Mouse (Mus musculus) thymus, postnatal 14 days (tissue): ENCODE results near the gene Mmd.

Source experiments
- DNase-seq: peaks from one replicate; pipeline ENCODE4 v3.0.0; 2021

The Mmd gene

DNA sequence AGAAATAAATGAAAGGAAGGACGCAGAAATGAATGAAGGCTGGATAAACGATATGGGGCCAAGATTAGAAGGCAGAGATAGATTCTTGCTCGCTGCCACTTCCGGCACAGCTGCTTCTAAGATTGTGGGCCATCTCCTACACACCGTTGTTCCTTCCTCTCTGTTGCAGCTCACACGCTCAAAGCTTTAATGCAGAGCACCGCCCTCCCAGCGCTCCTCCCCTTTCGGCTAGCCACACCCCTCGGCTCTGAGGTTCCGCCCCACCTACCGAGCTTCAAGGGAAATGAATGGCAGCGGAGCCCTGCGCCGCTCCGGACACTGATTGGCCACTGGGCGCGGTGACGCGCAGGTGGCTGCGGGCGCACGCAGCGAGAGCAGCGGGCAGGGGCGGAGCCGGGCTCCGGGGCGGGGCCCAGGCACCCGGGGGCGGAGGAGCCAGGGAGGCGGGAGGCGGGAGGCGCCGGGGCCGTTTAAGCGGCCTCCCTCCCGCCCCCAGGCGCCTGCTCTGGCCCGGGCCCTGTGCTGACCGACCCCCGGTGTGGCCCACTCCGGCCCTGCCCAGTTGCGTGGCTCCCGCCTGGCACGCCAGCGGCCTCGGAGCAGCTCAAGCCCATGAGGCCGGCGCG is at the start of gene Mmd:
TSS of gene Mmd (plus strand) at position 432 of the 626 bp plus-strand sequence.
- peak; percentile 99 for DNase-seq

- DNase-seq: no peak
Observed at GRCm38 (mm10) chr11:90200826-90201225, 48.4 kb upstream of the Mmd start.

- DNase-seq: no peak
Observed at GRCm38 (mm10) chr11:90214246-90214645, 35.0 kb upstream of the Mmd start.

DNA sequence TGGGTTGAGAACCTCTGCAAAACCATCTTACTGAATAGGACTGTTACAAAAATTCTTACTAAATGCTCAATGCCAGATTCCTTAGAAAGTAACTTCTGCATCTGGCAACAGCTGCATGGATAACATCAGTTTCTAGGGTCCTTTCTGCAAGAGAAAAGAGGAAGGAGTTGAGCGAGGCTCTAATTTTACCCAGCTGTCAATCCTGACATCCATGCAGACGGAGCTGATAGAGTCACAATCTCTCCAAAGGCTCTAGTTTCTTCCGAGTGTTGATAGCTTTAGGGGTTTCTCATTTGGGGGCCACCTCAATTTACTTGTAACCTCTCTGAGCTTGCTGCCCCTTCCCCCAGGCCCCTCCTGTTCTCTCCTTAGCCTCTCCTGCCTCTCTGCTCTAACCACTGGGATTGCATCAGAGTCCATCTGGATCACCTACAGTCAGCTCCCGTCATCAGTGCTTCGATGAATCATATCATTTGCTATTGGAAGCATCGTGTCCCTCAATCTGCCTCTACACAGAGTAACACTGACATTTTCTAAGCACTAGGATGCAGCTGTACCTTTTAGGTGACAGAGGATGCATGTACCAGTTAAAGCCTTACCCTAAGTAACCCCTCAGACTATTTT is 29.1 kb upstream of the Mmd start:
- no peak for DNase-seq

DNA sequence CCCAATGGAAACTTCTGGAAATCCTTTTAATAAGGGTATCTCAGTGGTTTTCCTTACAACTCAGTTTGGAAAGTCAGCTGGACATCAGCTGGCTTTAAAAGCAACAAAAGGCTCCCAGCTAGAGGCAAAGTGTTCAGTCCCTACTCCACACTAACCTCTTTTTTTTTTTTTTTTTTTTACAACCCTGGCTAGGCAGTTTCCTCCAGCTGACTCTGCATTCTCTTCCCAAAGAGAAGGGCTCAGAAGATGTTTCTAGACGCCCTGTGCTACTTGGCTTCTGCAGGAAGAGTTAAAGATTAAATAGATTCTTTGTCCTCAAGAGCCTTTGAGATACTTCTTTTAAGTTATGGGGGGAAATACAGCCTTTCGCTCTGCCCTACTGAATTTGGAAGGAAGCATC is 28.5 kb upstream of the Mmd start:
- DNase-seq: no peak

- no peak for DNase-seq
Observed at GRCm38 (mm10) chr11:90224914-90225470, 24.3 kb upstream of the Mmd start.

DNA sequence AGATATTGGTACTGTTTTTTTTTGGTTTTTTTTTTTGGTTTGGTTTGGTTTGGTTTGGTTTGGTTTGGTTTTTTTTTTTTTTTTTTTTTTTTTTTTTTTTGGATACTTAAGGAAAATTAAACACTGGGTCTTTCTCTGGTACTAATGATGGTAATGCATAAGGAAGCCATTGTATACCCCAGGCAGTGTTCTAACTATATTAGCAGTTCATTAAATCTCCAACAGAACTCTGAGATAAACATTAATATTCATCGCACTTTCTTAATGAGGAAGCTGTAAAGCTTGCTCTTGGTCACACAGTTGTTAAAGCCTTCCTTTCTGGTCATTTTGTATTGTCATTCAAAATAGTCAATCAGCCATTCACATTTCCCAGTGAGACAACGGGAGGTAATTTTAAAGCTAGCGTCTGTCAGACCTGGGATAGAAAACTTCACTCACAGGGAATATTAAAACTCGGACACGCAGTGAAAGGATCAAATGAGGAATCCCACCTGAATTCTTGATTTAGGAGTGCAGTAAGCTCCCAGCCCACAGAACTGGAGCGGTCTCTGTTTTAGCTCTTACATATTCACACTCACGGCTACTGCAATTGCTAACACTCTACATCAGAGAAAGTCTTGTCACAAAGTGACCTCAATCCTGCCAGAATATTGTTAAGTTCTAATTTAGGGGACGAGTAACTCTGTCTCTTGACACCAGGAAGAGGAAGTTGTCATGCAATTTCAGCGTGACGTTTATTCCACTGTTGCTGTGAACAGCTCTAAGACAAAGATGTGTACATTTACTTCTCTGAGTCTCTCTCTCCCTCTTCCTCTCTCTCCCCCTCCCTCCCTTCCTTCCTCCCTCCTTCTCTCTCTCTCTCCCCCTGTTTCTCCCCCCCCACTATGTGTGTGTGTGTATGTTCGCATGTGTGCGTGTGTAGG is 22.0 kb upstream of the Mmd start:
- DNase-seq: no peak

DNA sequence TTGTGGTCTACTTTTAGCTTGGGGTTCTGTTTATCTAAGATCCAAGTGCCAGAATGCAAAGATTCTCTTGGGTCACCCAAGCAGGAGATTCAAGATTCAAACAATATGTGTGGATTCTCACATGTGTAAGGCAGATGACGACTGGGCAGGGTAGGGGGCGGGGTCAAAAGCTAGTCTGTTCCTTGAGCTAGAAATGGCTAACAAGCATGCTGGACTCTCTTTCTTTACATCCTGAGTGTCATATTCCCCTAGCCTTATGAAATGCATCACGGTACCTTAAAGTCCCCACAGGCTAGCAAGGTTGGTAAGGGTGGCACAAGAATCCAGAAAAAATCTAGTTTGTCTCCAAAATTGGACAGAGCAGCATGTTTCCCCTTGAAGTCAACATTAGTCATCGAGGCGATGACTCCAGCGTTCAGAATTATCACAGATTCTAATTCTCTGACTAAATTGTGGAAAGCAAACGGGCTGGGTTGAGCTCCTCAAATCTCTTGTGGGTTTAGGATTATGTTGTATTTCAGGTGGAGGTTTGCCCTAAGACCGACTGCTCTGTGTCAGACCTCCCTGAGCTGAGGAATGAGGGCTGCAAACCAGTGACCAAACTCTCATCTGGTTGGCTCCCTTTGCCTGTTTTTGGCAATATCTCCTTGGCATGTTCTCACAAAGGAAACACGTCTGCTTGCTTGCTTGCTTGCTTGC is 20.9 kb upstream of the Mmd start:
- no peak for DNase-seq

DNA sequence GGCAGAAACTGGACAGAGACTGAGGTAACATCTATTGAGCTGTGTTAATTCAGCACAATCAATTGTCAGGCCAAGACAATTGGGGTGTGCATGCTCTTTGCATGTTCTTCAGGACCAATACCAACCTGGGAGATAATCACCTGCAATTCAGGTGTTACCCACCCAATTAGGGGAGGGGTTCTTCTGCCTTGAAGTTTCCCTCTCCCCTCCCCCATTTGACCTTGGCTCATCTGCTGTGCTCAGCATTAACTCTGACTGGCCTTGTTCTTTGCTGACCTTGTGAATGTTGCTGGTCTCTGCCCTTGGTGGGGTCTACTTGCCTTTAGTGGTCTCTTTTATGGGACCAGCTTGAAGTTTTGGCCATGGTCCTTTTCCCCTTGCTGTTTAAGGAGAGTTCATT is 19.5 kb upstream of the Mmd start:
- DNase-seq: no peak

GRCm38 (mm10) chr11:90230671-90231070 is 18.6 kb upstream of the Mmd start:
- no peak for DNase-seq

DNA sequence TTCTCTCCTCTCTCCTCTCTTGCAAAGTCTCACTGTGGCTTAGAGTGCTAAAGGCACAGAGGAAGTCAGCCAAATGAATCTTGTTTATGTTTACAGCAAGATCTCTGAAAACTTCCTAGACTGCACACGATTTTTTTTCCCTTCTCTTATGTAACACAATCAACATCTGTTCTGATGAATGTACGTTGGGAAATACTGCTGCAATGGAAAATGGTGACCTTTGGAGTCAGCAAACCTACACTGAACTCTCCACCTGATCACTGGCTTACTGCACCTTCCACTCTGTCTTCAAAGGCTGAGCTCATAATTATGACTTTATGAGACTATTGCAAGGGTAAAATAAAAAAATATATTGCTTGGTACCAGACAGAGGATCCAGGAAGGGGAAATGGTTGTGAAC is 17.6 kb upstream of the Mmd start:
- no peak for DNase-seq

DNA sequence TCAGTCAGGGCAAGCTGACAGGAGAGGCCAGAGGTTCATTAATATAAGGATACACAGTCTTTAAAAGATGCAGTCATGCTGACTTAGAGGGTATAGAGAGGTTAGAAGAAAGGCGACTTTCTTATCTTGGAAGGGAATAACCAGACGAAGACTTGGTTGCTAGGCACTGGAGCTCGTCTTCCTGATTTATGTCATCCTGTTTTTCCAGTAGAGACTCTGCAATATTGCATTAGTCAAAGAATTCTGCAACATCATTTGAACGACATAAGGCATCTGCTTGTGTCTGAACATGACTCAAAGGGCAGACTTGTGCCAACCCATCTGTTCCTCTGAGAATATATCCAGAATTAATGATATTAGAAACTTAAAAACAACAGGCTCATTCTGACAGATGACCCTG is 16.6 kb upstream of the Mmd start:
- DNase-seq: no peak

DNA sequence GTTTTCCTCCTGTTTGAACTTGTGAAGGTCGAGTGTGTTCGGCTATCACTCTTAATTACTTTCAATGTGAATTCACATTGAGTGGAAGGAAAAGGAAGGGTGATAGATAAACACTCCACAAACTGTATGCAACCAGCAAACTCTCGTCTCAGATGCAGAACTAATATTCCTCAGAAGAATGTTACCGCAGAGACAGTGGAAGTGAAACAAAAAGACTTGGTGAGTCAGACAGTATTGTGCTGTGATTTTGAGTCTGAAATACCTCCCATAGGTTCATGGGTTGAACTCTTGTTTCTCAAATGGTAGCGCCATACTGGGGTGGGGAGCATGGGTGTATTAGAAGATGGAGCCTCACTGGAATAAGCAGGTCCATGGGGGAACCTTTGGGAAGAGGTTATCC is 14.0 kb upstream of the Mmd start:
- no peak for DNase-seq

DNA sequence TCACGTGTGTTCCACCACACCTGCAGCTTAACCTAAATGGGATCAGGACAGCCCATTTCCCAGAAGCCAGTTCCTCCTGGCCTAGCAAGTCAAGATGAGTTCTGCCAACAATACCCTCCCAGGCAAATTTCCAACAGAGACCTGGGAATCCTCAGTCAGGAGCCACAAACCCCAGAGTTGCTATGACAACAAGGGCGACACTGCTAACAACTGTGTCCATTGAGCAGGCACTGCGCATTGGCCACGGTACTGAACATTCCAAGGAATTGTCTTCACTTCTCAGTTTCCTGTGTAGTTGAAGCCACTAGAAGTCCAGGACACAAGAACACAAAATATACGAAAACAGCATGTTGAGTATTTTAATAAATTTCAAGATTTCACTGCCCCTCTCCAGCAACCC is 11.6 kb upstream of the Mmd start:
- DNase-seq: no peak

DNA sequence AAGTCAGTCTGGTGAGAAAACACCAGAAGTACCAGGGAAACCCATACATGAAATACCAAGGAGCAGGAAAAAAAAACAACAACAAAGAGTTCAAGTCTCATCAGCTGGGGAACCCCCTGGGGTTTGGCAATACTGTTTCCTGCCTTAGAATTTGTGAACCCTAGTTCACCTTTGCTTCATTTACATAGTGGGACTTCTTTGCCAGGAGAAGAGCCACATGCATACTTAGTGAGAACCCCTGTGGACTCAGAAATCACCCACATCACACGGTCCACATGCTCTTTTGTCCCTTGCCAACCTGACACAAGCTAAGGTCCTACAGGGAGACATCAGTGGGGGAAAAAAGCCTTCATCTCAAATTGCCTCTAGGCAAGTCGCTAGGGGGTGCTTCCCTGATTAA is 10.6 kb upstream of the Mmd start:
- DNase-seq: no peak

- no peak for DNase-seq
Observed at GRCm38 (mm10) chr11:90240652-90241330, 8.5 kb upstream of the Mmd start.

DNA sequence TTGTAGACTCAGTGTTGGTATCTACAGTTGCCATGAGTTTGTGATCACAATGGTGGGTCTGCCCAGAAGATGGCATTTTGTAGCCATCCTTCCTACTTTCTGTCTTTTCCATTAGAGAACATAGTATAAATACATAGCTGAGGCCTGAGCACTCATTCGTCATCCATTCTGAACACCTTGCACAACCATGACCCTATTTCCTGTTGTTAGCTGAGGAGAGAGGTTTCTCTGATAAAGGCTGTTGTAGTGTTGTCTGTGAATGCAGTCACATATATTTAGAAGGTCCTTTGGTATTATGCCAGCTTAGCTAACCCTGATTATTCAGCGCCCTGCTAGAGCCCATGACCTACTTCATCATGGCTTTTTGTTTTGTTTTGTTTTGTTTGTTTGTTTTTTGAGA is 7.4 kb upstream of the Mmd start:
- DNase-seq: no peak

DNA sequence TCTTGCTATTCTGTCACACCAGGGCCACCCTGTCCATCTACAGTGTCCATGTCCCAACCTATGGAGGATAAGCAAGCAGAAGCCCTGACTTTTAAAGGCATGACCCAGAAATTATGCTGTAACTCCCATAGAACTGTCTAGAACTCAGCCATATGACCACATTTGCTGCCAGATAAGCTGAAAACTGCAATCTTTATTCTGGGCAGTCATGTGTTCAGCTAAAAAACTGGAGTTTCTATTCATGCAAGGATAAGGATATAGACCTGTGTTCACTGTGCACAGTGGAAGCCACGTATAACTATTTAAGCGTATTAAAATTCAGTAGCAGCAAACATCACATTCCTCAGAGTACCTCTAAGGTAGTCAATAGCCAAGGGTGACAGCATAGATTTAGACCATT is 6.0 kb upstream of the Mmd start:
- DNase-seq: no peak

DNA sequence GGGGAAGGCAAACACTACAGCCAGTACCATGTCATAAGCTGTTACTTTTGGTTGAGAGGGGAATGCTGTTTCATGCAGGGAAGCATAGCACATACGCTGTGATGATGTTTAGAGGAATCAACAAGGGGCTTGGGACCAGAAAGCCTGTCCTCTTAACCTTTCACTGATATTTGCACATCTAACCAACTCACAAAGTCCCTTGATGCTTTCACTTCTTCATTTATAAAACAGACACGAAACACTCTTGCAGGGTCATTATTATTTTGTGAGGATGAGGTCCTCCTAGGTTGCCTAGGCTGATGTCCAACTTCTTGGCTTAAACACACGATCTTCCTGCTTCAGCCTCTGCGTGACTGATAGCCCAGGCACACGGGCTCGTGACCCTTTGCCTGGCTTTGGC is 3.6 kb upstream of the Mmd start:
- DNase-seq: no peak

DNA sequence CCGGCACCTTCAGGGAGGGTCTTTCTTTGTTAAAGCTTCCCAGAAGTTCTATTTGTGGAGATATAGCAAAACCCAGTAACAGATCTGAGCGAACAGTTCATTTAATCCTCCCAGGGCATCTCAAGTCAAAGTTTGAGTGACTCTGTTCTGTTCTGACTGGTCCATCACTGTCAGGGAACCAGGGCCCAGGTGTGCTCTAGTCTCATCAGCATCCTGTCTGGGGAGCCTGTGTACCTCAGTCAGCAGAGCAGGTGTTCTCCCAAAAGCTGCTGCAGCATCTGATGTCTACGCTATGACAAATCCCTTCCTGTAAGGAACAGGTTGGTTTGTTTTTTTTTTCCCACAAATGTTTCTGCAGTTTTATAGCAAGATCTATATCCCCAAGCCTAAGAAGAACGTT is 2.6 kb upstream of the Mmd start:
- DNase-seq: peak; percentile 41

DNA sequence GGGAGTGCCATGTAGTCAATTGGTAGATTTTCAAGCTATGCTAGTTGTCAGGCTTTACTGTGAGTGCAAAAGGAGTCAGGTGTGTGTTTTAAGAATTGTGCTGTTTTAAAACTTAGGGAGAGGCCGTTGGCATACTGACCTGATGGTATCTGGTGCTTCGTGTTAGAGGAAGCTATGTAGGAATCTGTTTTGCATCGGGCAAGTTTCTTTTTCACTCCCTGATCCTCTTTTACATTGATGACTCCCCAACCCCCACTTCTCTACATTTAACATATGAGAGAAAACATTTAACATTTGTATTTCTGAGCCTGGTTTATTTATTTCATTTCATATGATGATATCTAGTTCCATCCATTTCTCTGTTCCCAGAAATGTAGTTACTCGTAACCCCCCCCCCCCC is 1.5 kb upstream of the Mmd start:
- DNase-seq: no peak

GRCm38 (mm10) chr11:90249701-90250141 is 465 bp downstream of the Mmd start:
- peak; percentile 72 for DNase-seq
